Mouse (Mus musculus): Measurements from ENCODE around the gene Adap1. TPM values are rescaled to one million over a fixed set of nuclear protein-coding genes. Genes with fewer than 3 reads are reported as not detected.

Adap1 gene
- 2.4 and 4.3 TPM in 2 replicates for total RNA-seq (2021)
- long read RNA-seq, partial matches to known transcripts = 1 of 4 reads
- long read RNA-seq, other reads (novel, unspliced or antisense) = 0 of 4 reads

GRCm38 (mm10) chr5:139325395-139325966 lies at the start of gene Adap1:
Gene Adap1 (minus strand): TSS chr5:139325622.
- peak; percentile 70 for DNase-seq

- DNase-seq = no peak
These were observed 49.4 kb upstream of the Adap1 start for GRCm38 (mm10) chr5:139374841-139375240.

GRCm38 (mm10) chr5:139373889-139374444 lies 48.5 kb upstream of the Adap1 start:
- DNase-seq = no peak

- no peak for DNase-seq
These were observed 47.7 kb upstream of the Adap1 start for GRCm38 (mm10) chr5:139373126-139373525.

DNA sequence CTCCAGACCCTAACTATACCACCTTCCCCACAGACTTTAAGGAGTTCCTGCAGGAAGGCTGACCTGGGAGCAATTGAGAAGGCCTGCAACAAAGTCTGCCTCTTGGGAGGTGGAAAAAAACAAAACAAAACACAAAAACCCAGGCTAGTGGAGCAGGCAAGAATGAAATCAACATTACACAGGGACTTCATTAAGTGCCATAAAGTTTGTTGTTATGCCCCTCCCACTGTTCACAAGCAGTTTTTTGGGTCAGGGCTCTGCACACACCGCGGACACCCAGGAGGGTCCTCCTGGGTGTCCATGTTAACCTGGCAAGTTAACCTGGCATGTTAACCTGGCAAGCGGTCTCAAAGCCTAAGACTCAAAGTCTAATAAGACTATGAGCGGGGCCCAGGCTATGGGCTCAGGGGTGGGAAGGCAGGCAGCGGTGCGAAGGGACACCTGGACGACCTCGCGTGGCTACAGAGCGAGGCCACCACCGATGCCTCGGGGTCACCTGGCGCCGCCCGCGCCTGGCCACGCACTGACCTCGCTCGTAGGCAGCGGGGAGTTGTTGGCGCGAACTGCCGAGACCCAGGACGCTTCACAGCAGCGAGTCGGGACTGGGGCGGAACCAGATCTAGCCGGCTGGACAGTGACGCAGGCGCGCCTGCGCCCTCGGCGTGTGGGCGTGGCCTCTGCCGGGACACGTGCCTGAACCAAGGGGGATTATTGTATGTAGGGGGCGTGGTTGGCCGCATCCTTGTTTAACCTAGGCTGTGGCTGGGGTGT lies 46.4 kb upstream of the Adap1 start:
- DNase-seq = peak; percentile 93

GRCm38 (mm10) chr5:139371118-139371517 lies 45.7 kb upstream of the Adap1 start:
- no peak for DNase-seq

- no peak for DNase-seq
These were observed 44.9 kb upstream of the Adap1 start for GRCm38 (mm10) chr5:139370336-139370735.

- DNase-seq = no peak
These were observed 43.4 kb upstream of the Adap1 start for GRCm38 (mm10) chr5:139368638-139369320.

- no peak for DNase-seq
These were observed 42.5 kb upstream of the Adap1 start for GRCm38 (mm10) chr5:139367884-139368458.

- DNase-seq = no peak
These were observed 41.1 kb upstream of the Adap1 start for GRCm38 (mm10) chr5:139366484-139366883.

DNA sequence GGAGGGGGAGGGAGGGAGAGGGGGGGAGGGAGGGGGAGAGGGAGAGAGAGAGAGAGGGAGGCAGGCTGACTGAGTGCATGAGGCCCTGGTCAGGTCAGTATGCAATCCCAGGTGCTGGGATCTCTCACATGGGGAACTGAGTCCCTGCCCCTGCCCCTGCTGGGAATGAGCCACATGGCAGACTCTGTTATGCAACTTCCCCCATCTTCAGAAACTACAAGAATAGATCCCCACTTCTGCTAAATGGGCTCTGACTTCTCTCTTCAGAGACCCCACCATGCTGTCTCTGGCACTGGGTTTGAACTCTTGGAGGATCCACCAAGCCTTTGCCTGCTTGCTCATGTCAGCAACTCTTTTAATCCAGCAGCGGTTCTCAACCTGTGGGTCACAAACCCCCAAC lies 40.4 kb upstream of the Adap1 start:
- DNase-seq = no peak

DNA sequence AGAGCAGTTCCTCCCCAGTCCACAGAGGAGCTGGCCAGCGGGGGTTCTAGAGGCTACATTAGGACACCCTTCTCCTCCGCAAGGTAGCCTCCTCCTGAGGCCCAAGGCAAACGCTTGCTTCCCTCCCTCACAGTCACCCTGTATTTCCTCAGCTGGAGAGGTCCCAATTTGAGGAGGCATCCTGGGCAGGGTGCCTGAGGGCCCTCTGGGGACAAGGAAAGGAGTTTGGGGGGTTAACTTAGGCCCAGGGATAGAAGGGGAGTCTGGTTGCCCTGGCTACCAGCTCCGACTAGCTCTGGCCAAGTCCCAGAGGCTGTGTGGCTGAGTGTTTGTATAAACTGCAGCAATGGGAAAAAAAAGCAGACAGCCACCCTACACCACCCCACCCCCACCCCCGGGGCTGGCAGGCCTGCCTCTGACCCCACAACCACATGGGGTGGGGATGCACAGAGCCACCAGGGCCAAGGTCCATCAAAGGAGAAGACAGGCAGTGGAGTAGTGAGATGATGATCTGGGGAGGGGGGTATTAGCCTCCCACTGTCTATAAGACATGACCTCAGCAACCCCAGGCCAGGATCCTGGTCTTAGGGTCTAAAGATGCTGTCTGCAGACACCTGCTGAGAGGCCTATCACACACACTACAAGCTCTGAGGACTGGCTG lies 39.6 kb upstream of the Adap1 start:
- no peak for DNase-seq

DNA sequence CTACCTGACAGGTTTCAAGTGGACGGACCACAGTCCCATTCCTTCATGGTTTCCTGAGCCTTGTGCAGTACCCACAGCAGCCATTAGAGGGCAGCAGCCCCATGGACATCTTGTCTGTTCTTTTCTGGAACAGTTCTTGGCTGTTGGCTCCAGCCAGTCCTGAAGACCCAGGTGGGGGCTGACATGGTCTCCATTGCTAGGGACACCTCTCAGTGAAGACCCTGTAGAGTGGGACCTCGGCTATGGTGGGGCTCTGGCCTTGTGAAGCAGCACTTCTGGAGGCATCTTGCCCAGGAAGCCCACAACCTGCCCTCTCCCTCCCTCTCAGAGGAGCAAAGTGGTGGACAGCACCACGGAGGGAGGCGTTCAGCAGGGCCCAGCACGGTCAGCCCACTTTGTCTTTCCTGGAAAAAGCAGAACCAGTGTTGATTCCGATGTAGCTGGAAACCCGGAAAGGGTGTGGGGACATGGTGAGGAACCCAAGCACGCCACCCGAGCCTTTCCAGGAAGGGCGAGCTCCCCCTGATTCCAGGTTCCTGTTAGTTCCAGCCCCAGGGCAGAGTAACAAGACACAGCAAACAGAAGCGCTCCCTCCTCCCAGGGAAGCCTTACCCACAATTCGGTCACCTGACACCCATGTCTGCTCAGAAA lies 39.0 kb upstream of the Adap1 start:
- peak; percentile 85 for DNase-seq

- DNase-seq = no peak
These were observed 38.4 kb upstream of the Adap1 start for GRCm38 (mm10) chr5:139363858-139364257.

DNA sequence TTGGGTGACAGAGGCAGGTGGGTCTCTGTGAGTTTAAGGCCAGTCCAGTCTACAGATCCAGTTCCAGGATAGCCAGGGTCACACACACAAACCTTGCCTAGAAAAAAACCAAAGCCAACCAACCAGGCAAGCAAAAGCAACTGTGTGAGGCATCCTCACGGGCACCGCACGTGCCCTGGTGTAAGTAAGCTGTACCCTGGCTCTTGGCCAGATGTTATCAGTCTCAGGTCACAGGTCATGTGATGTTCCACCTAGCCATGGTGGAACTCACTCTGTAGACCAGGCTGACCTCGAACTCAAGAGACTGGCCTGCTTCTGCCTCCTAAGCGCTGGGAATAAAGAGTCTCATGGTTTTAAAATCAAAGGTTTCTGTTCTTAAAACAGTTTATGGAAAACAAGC lies 33.8 kb upstream of the Adap1 start:
- DNase-seq = no peak

DNA sequence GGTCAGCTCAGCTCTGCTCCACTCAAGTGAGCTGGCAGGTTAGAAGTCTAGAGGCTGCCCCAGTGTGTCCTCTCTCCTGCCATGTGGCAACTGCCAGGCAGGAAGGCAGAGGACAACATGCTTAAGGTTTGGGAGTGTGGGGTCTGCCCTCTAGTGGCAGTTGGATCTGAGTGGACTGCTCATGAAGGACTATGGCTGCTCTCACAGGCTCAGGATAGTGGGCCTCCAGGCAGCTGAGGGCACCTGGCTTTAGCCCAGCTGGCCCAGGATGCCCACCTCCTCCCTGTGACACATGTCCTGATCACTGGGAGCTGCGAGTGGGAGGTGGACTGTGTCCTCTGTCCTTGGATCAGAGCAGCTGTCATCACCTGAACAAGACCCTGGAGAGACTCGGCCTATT lies 33.2 kb upstream of the Adap1 start:
- no peak for DNase-seq

DNA sequence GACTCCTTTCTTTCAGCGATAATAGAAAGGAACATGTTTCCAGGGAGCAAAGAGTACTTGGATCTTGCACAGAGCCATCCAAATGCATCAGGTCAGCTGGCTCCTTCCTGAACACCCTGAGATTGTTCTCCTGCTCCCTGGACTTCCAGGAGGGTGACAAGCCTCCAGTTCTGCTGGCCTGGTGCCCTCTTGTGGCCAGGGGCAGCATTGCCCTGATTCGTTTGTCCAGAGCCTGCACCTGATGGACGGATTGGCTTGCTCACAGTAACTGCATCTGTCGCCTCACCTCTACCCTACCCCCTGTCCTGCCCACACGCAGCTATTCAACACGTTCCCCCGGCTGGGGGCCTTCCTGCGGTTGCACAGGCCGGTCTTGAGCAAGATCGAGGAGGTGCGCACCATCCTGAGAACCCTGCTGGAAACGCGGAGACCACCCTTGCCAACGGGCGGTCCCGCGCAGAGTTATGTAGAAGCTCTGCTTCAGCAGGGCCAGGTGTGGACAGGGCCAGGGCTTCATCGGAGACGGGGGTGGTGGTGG lies 29.9 kb upstream of the Adap1 start:
- peak; percentile 87 for DNase-seq

GRCm38 (mm10) chr5:139353946-139354345 lies 28.5 kb upstream of the Adap1 start:
- no peak for DNase-seq

- DNase-seq = no peak
These were observed 28.1 kb upstream of the Adap1 start for GRCm38 (mm10) chr5:139353496-139353895.

GRCm38 (mm10) chr5:139352317-139352716 lies 26.9 kb upstream of the Adap1 start, which contains the start of gene Cyp2w1:
Gene Cyp2w1 (plus strand): TSS chr5:139352617.
- DNase-seq = no peak

DNA sequence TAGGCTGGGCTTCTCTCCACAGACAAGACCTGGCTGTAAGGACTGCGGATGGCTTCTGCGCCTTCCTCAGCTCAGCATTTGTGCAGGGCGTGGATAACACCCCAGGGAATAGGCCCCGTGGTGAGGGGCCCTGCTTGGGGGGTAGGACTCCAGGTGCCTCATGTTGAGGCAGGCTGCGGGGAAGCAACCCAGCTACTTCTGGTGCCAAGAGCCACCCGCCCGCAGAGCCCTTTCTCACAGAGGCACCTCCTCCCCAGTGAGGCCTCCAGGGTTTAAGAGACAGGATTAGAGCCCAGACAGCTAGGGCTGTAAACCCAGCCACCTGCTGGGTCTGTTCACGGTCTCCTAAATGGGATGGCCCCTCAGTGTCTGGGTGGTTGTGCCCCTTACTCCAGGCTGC lies 26.2 kb upstream of the Adap1 start:
- DNase-seq = no peak
